Mouse (Mus musculus): ENCODE results near the gene Vezf1.
A peak's percentile ranks its signal among the peaks of the same experiment; 100 is the strongest.

- TF ChIP-seq POLR2A (IDR thresholded peaks at IDR 0.05; ENCODE audit: control insufficient read depth in 1 of 2, insufficient read depth in 1 of 2, low read depth in 1 of 2, low read length in 2 of 2, poor library complexity in 1 of 2) (peak in 1 of 2 experiments; percentile 37; a peak in 2 of 4 replicates), CTCF (IDR thresholded peaks at IDR 0.05 in 2 of 3, conservative IDR thresholded peaks at IDR 0.05 in 1 of 3; ENCODE audit: control insufficient read depth in 1 of 3, insufficient read depth in 1 of 3, low read depth in 2 of 3, low read length in 3 of 3, poor library complexity in 1 of 3, severe bottlenecking in 1 of 3) (no peak), TCF12 (IDR thresholded peaks at IDR 0.05; ENCODE audit: low read depth, low read length) (no peak; the same call in 1 of the 2 replicates), TAL1 (IDR thresholded peaks at IDR 0.05; ENCODE audit: low read length) (no peak), MEF2A (IDR thresholded peaks at IDR 0.05; ENCODE audit: extremely low read depth, insufficient replicate concordance, low read depth, low read length, poor library complexity, severe bottlenecking) (no peak), SIN3A (IDR thresholded peaks at IDR 0.05; ENCODE audit: low read length) (peak; percentile 84), ELF1 (IDR thresholded peaks at IDR 0.05; ENCODE audit: low read depth, low read length) (no peak), MYB (IDR thresholded peaks at IDR 0.05; ENCODE audit: low read depth, low read length) (no peak), EP300 (IDR thresholded peaks at IDR 0.05; ENCODE audit: low read depth in 1 of 2, low read length in 2 of 2) (peak; percentile 3 to 33; a peak in 2 of 4 replicates), ZKSCAN1 (IDR thresholded peaks at IDR 0.05; ENCODE audit: low read depth, low read length) (no peak), MAX (IDR thresholded peaks at IDR 0.05; ENCODE audit: low read length) (peak; percentile 85), USF1 (IDR thresholded peaks at IDR 0.05; ENCODE audit: low read depth, low read length) (peak; percentile 33; the same call in 1 of the 2 replicates), MAFK (IDR thresholded peaks at IDR 0.05; ENCODE audit: borderline replicate concordance, low read depth, low read length) (no peak)
These were observed 22.2 kb upstream of the Vezf1 start for GRCm38 (mm10) chr11:88045878-88046277.
